Mouse (Mus musculus): ENCODE data around the gene Rtn1.

Rtn1 gene

DNA sequence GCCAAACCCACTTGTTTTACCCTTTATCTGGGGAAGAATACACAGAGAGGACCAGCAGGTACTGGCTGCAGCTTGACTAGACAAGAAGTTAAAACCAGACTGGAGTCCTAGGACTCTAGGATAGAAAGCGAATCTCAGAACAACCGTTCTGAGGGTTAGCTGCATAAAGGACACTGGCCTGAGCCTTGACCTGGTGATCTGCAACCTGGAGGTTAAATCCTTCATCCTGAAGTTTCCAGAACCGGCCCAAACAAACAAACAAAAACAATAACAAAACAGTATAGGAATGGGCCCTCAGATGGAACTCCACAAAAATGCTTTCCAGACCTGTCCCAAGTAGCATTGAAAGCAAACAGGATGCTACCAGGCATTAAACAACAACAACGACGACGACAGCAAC is at the start of gene Rtn1:
Gene Rtn1 (minus strand): TSS at position 101 of the 400 bp plus-strand sequence.
- DNase-seq (ENCODE audit: low read depth, low spot score) = no peak

- DNase-seq (ENCODE audit: low read depth, low spot score) = no peak
These were observed 45.1 kb upstream of the Rtn1 start for GRCm38 (mm10) chr12:72453941-72454340.

DNA sequence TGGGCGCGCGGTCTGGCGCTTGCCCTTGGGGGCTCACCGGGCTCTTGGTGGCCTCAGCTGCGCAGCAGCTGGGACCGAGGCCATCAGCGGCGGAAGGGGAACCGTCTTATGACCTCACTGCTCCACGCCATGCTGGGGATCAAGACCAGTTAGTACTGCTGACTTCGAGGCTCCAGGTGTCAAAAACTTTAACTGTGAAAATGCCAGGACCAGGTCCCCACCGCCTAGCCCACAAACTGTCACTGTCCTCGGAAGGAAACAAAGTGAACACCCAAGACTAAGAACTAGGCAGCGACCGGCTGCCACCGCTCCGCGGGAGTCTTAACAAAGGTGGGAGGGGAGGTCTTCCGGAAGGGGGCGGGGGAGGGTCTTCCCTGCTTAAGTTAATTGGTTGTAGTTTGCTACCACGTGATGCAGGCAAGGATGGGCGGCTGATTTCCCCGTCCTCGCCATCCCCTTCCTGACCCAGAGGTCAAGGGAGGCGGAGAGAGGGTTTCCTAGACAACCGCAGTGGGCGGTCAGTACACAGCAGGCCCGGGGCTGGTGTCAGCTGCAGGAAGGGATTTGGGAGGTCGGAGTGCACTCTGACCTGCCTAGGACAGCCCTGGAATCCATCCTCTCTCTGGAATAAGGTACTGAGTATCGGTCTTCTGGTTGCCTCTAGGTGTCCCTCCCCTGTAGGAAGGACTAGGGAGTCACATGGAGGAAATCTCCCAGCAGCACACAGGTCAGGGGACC is 33.2 kb upstream of the Rtn1 start, which contains the start of gene Lrrc9:
Gene Lrrc9 (plus strand): TSS at position 28 of the 738 bp plus-strand sequence.
- no peak for DNase-seq (ENCODE audit: low read depth, low spot score)

- no peak for DNase-seq (ENCODE audit: low read depth, low spot score)
These were observed 30.2 kb upstream of the Rtn1 start for GRCm38 (mm10) chr12:72438961-72439480.

DNA sequence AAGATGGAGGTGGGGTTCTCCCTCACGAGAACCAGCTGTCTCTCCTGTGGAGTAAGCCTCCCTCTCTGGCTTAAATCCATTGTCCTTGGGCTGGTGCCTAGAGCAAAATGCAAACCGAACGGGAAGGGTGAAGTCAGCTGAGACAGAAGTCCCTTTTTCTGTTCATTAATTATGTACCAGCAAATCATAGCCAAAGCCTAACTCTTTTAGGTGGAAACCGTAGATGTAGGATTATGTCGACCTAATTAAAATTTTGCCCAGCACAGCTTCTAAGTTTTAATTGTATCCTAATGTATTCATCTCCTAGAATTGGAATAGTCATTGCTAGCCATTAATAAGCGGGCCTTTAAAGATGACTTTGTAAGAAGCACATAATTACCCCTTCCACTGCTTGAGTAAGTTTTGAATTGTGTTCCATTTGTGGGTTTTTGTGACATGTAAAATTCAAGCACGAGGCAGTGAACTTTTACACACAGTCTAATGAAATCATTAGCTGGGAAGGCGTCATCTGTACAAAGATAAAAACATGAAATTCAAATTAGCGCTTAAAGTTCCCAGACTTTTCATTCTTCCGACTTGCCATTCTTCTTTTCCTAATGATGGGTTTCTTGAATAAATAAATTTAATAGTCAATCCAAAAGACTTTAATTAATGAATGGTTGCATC is 29.0 kb upstream of the Rtn1 start:
- DNase-seq (ENCODE audit: low read depth, low spot score) = no peak

- DNase-seq (ENCODE audit: low read depth, low spot score) = no peak
These were observed 24.5 kb upstream of the Rtn1 start for GRCm38 (mm10) chr12:72433241-72433865.

- peak; percentile 7 for DNase-seq (ENCODE audit: low read depth, low spot score)
These were observed 23.4 kb upstream of the Rtn1 start for GRCm38 (mm10) chr12:72432209-72432608.

GRCm38 (mm10) chr12:72427722-72428126 is 18.9 kb upstream of the Rtn1 start:
- peak; percentile 60 for DNase-seq (ENCODE audit: low read depth, low spot score)

- DNase-seq (ENCODE audit: low read depth, low spot score) = peak; percentile 35
These were observed 13.8 kb upstream of the Rtn1 start for GRCm38 (mm10) chr12:72422681-72423080.

- DNase-seq (ENCODE audit: low read depth, low spot score) = peak; percentile 45
These were observed 8.9 kb upstream of the Rtn1 start for GRCm38 (mm10) chr12:72417762-72418161.

DNA sequence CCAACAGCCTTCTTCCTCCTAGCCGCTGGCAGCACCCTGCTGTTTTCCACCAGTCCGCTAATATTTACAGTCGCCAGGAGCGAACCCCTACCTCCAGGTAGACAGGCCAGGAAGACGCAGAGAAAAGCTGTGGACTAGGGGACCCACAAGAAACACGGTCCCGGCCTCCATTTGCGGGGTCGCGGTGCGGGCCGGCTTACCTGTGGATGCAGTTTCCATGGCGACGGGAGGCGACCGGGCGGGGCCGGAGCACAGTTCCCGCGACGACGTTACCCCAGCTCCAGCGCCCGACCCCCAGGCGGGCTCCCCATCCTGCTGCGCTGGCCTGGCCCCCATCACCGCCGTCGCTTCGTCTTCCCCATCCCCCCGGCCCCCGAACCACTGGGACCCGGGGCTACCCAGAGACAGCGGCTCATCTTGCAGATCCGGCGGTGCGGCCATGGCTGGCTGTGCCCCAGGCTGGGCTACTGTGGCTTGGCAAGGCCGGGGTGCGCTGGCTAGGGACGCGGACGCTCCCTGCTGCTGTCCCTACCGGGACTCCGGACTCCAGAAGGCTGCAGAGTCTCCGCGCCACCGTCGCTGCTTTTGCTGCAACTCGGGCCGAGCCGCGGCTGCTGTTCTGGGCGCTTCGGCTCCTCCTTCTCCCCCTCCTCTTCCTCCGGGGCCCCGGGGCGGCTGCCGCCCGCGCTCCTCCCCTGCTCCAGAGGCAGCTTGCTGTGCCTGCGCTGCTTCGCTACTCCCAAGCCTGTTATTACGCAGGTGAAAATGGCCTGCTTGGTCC is 553 bp downstream of the Rtn1 start:
- no peak for DNase-seq (ENCODE audit: low read depth, low spot score)

DNA sequence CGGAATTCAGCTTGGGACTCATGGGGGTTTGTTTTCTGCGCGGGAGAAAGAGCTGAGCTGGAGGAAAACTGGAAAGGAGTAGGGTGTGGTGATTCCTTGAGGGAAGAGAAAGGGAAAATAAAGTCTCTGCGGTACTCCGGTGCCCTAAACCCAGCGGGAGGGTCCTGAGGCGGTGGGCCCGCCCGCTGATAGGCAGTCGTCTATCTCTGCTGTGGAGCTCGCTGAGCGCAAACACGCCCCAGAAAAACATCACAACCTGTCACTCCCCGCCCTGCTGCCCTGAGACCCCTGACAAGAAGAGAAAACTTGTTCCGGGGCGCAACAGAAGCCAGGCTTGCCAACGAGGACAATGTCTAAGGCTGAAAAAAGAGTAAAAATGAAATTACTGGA is 1.1 kb downstream of the Rtn1 start:
- DNase-seq (ENCODE audit: low read depth, low spot score) = no peak

DNA sequence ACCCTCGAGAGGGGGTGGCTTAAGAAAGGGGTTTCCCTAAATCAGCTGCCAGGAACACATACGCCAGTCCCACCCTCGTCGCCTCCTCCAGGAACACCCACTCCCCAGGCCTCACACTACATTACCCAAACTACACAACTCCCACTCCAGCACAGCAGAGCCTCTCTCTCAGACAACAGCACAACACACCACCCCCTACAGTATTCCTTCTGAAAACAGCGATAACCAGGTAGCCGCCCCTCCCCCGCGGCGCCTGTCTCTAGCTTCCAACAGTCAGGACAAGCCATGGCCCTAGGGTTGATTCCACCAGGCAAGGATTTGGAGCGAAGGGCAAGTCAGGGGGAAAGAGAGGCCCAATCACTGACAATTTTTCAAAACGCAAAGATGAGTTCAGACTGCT is 1.7 kb downstream of the Rtn1 start:
- DNase-seq (ENCODE audit: low read depth, low spot score) = no peak

GRCm38 (mm10) chr12:72405031-72405430 is 3.8 kb downstream of the Rtn1 start:
- DNase-seq (ENCODE audit: low read depth, low spot score) = no peak

GRCm38 (mm10) chr12:72393046-72393805 is 15.6 kb downstream of the Rtn1 start:
- DNase-seq (ENCODE audit: low read depth, low spot score) = peak; percentile 5

DNA sequence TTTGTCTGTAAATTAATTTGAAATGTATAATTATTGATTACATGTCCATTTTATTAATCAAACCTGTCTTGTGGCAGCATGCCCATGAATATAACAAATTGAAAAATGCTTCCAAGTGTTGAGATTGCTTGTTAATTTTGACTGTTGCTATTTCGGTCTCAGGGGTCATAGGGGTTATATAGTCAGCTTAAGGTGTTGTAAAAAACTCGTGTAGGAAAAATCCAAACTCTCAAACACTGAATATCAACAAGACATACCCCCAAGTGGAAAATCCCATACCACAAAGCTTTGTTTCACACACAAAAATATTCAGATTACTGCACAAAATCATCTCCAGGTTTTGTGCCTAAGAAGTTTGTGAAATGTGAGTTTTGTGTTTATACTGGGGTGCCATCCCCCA is 18.5 kb downstream of the Rtn1 start:
- DNase-seq (ENCODE audit: low read depth, low spot score) = no peak

GRCm38 (mm10) chr12:72389377-72390103 is 19.3 kb downstream of the Rtn1 start:
- no peak for DNase-seq (ENCODE audit: low read depth, low spot score)

DNA sequence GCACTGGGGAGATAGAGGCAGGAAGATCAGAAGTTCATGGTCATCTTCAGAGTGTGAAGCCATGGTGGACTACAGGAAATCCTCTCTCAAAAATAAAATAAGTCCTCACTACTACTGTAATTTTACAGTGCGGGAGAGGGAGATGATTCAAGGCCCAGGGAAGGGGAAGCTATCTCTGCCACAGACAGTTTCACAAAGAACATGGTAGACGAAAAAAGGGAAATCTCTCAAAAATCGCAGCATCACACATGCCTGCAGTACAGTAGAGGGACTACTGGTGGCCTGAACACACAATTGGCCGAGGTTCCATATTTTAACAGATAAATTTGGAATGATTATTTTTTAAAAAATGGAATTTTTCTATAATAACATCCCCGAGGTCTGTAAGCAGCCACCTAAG is 20.0 kb downstream of the Rtn1 start:
- no peak for DNase-seq (ENCODE audit: low read depth, low spot score)

GRCm38 (mm10) chr12:72388135-72388534 is 20.7 kb downstream of the Rtn1 start:
- no peak for DNase-seq (ENCODE audit: low read depth, low spot score)

DNA sequence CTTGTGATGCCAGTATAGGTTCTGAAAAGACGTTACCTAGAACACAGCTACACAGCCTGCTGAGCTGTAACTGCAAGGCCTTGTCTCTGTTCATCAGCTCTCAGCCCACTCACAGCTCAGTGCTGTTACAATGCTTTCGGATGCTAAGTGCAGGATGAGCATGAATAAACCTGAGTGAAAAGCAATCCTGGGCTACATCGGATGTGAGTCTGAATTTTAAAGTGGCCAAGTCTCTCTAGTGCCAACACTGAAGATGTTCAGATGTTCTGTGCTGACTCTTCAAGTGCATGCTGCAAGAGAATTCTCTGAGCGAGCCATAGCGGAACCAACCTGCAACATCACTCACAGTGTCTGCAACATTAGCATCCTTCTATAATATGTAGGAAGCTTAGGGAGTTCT is 32.5 kb downstream of the Rtn1 start:
- no peak for DNase-seq (ENCODE audit: low read depth, low spot score)
